Comparison of ENCODE assay signal across 20 mouse cellular contexts in genomic region chr2:35629126-35629525, GRCm38 (mm10).
A peak's percentile ranks its signal among the peaks of the same experiment; 100 is the strongest.
DNase-seq lines count a peak whose midpoint lies in the region; ATAC-seq lines count a peak whose summit lies in the region.
"Had no signal": no experiment of that assay in that cellular context is flagged by ENCODE, and none has a peak within 500 bp of the region (broad histone marks: within the 10 kb centered on the region; RNA-seq: fewer than 3 reads in every experiment).

No protein-coding gene starts in this region.

- H3K27ac ChIP-seq in heart, embryonic 10.5 days: peak overlapping the region; percentile 80
- H3K27ac ChIP-seq in heart, embryonic 11.5 days (ENCODE audit: low read depth, low read length): no peak overlapping the region
- H3K27ac ChIP-seq: embryonic facial prominence, embryonic 10.5 days; hindbrain, embryonic 12.5 days had no signal

- H3K36me3 ChIP-seq in heart, embryonic 10.5 days: peaks cover 36% of the 10 kb centered on the region
- peaks cover 3% of the 10 kb centered on the region; the same call in 1 of the 2 replicates for H3K36me3 ChIP-seq in heart, embryonic 11.5 days (ENCODE audit: control insufficient read depth, insufficient read depth, low read length)
- H3K36me3 ChIP-seq: hindbrain, embryonic 12.5 days had no signal

- no peak overlapping the region for H3K9ac ChIP-seq in heart, embryonic 11.5 days (ENCODE audit: low read depth, low read length)
- H3K9ac ChIP-seq: forebrain, embryonic 13.5 days; forebrain, postnatal 0 days; hindbrain, embryonic 12.5 days had no signal

- ATAC-seq in heart, embryonic 11.5 days (replicated peaks; ENCODE audit: insufficient number of reproducible peaks, low FRiP score, low TSS enrichment): no peak
- ATAC-seq: forebrain, embryonic 13.5 days; inflammation-experienced regulatory T-cells, adult 6 months; intestine, postnatal 0 days had no signal

- peak; percentile 71 for DNase-seq in cerebellum, adult 9-10 months
- no peak for DNase-seq in cerebellum, adult 8-10 months
- DNase-seq in heart, embryonic 10.5 days (ENCODE audit: low spot score): no peak
- peak; percentile 50 for DNase-seq in lung, postnatal 36 days
- DNase-seq in lung, postnatal 4 days: no peak
- DNase-seq in urinary bladder, postnatal 10 days (ENCODE audit: low spot score): no peak
- DNase-seq: adrenal gland, adult 2 months; adrenal gland, postnatal 25 days; forebrain, postnatal 0 days; gastrocnemius, postnatal 36 days; heart, adult 18-20 months; heart, postnatal 4 days; kidney, adult 8-10 months had no signal

- H3K27me3 ChIP-seq in heart, embryonic 10.5 days (ENCODE audit: insufficient read depth, poor library complexity, severe bottlenecking): no peaks in the 10 kb centered on the region
- H3K27me3 ChIP-seq in heart, embryonic 11.5 days (ENCODE audit: control insufficient read depth, insufficient read depth, low read length): no peaks in the 10 kb centered on the region
- H3K27me3 ChIP-seq: CH12.LX; forebrain, embryonic 13.5 days; hindbrain, embryonic 12.5 days had no signal

- H3K4me3 ChIP-seq in heart, embryonic 10.5 days: no peak overlapping the region
- H3K4me3 ChIP-seq in heart, embryonic 11.5 days (ENCODE audit: low read depth, low read length): no peak overlapping the region
- H3K4me3 ChIP-seq: embryonic facial prominence, embryonic 10.5 days; forebrain, embryonic 13.5 days; hindbrain, embryonic 12.5 days had no signal

- H3K4me2 ChIP-seq in heart, embryonic 11.5 days: no peak overlapping the region
- H3K4me2 ChIP-seq: forebrain, embryonic 13.5 days; hindbrain, embryonic 12.5 days had no signal

- no peaks in the 10 kb centered on the region for H3K9me3 ChIP-seq in heart, embryonic 10.5 days
- H3K9me3 ChIP-seq in heart, embryonic 11.5 days (replicated peaks; ENCODE audit: control insufficient read depth, low read length): no peaks in the 10 kb centered on the region
- H3K9me3 ChIP-seq: embryonic facial prominence, embryonic 10.5 days; forebrain, embryonic 13.5 days; hindbrain, embryonic 12.5 days had no signal

- peaks cover 95% of the 10 kb centered on the region for H3K4me1 ChIP-seq in heart, embryonic 10.5 days
- H3K4me1 ChIP-seq in heart, embryonic 11.5 days (ENCODE audit: control insufficient read depth, insufficient read depth, low read length): peaks cover 73% of the 10 kb centered on the region

- WGBS in heart, embryonic 10.5 days: 80% methylated on average over 5 of the region's 8 CpGs
- WGBS in heart, embryonic 11.5 days (ENCODE audit: insufficient replicate concordance): 84% methylated on average over 5 of the region's 8 CpGs

Comparison
In these comparisons a context has a peak if more than half of its experiments do, and no peak if none do; other contexts are left out.
1. DNase-seq: peak in cerebellum, adult 9-10 months (single experiment) and lung, postnatal 36 days (single experiment); none in cerebellum, adult 8-10 months (single experiment), heart, embryonic 10.5 days (single experiment), lung, postnatal 4 days (0 of 2) and urinary bladder, postnatal 10 days (single experiment).